Mouse (Mus musculus) stomach, postnatal 0 days (tissue): ENCODE measurements at regions not wholly inside any gene's neighbourhood (a gene's known extent, or its start where the extent isn't known, plus 50 kb on each side); places are given as distances from the start of the nearest gene placed in this dataset.
"Not testable (repeated sequence)": the region's sequence is repeated elsewhere in the genome, so short reads cannot be mapped to it uniquely, and the experiment has no call there.

Experiments
- CTCF ChIP-seq: IDR thresholded peaks from 2 replicates; pipeline ENCODE4 v1.5.1; 2016; ENCODE audit warnings: antibody characterized with exemption, low read depth, mild to moderate bottlenecking, moderate library complexity
- EP300 ChIP-seq: optimal IDR thresholded peaks from 2 replicates; pipeline ENCODE3; 2016; ENCODE audit warnings: antibody characterized with exemption

DNA sequence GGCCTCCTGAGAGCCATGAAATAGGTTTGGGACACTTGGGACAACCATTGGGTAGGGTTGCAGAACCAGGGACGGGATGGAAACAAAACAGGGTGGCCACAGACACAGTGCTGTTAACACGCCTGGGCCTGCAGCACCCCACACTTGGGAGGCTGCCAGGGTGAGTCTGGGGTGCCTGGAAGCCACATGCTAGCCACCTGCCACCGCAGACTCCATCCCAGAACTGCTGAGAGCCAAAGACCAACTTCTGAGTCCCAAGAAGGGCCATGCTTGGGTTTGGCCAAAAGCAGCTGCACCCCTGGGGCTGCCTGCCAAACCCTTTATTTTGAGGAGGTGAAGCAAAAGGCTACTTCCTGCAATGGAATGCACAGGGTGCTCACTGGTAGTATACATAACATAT lies 202.2 kb downstream of the Prex1 start:
- not testable (repeated sequence) for TF ChIP-seq CTCF, EP300
